Comparison of ENCODE assay signal across 10 mouse cellular contexts in the genomic region with DNA sequence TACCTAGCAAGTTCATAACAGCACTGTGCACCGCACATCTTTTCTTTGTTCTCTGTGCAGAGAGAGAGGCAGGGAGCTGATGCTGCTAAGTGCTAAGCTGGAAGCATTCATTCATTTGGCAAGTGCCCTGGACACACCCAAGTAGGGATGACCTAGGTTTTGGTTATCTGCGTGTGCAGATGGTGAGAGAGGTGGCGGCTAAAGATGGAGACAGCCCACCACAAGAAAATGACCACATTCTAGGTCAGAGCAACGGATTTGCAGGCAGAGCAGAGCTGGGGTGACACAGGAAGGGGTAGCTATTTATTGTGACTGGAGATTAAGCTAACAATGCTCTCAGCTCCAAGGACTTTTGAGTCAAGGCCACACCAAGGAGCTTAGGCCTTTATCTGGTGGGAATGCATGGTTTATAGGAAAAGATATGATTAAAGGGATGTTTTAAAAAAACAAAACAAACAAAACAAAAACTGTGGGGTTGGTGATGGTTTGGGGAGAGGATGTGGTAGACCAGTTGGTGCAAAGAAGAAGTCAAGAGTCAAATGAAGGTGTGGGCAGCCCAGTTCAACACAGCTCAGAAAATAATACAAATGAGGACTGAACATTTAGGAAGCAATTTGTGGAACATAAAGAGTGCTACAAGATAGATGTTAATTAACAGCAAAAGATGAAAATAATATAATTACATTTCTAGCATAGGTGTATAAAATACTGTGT. TPM values are rescaled to one million over a fixed set of nuclear protein-coding genes. Genes with fewer than 3 reads are reported as not detected.
DNase-seq lines count a peak whose midpoint lies in the region; ATAC-seq lines count a peak whose summit lies in the region.
"Had no signal": no experiment of that assay in that cellular context is flagged by ENCODE, and none has a peak within 500 bp of the region (broad histone marks: within the 10 kb centered on the region; RNA-seq: fewer than 3 reads in every experiment).

No protein-coding gene starts in this region.

- H3K4me1 ChIP-seq in midbrain, embryonic 10.5 days: peaks cover 59% of the 10 kb centered on the region
- peaks cover 38% of the 10 kb centered on the region for H3K4me1 ChIP-seq in midbrain, embryonic 15.5 days
- peaks cover 21% of the 10 kb centered on the region for H3K4me1 ChIP-seq in hindbrain, embryonic 16.5 days (ENCODE audit: control insufficient read depth, insufficient read depth, low read depth, low read length)

- H3K9me3 ChIP-seq in midbrain, embryonic 10.5 days (replicated peaks): no peaks in the 10 kb centered on the region
- no peaks in the 10 kb centered on the region for H3K9me3 ChIP-seq in midbrain, embryonic 15.5 days
- H3K9me3 ChIP-seq in hindbrain, embryonic 16.5 days (ENCODE audit: control insufficient read depth, low read length): no peaks in the 10 kb centered on the region
- H3K9me3 ChIP-seq: neural tube, embryonic 13.5 days had no signal

- H3K4me2 ChIP-seq in midbrain, embryonic 15.5 days: no peak overlapping the region
- H3K4me2 ChIP-seq in hindbrain, embryonic 16.5 days (ENCODE audit: low read length): no peak overlapping the region
- H3K4me2 ChIP-seq: neural tube, embryonic 13.5 days had no signal

- peaks cover 22% of the 10 kb centered on the region for H3K36me3 ChIP-seq in midbrain, embryonic 10.5 days
- no peaks in the 10 kb centered on the region for H3K36me3 ChIP-seq in midbrain, embryonic 15.5 days (replicated peaks)
- H3K36me3 ChIP-seq in hindbrain, embryonic 16.5 days (ENCODE audit: control insufficient read depth, insufficient read depth, low read length): no peaks in the 10 kb centered on the region
- H3K36me3 ChIP-seq: neural tube, embryonic 13.5 days had no signal

- no peak overlapping the region for H3K4me3 ChIP-seq in midbrain, embryonic 10.5 days
- H3K4me3 ChIP-seq in midbrain, embryonic 15.5 days: no peak overlapping the region
- no peak overlapping the region for H3K4me3 ChIP-seq in hindbrain, embryonic 16.5 days (ENCODE audit: low read length)
- H3K4me3 ChIP-seq: left cerebral cortex, adult 2 months; neural tube, embryonic 13.5 days had no signal

- H3K27ac ChIP-seq in midbrain, embryonic 10.5 days (replicated peaks): peak overlapping the region; percentile 17; the same call in 1 of the 2 replicates
- no peak overlapping the region for H3K27ac ChIP-seq in midbrain, embryonic 15.5 days
- H3K27ac ChIP-seq in hindbrain, embryonic 16.5 days (ENCODE audit: low read depth, low read length): no peak overlapping the region
- H3K27ac ChIP-seq: left cerebral cortex, adult 2 months; neural tube, embryonic 13.5 days had no signal

- intact Hi-C loops in left cerebral cortex, postnatal 4 days (cut with DNase I): no loop called here

- WGBS in midbrain, embryonic 10.5 days: 68% methylated on average over 4 of the region's 4 CpGs
- WGBS in midbrain, embryonic 15.5 days: 73% methylated on average over 4 of the region's 4 CpGs
- WGBS in hindbrain, embryonic 16.5 days: 84% methylated on average over 4 of the region's 4 CpGs

- ATAC-seq in midbrain, embryonic 15.5 days (replicated peaks): no peak
- ATAC-seq in hindbrain, embryonic 16.5 days: no peak

- H3K27me3 ChIP-seq in midbrain, embryonic 10.5 days (ENCODE audit: low read depth, poor library complexity, severe bottlenecking): peaks cover 27% of the 10 kb centered on the region
- H3K27me3 ChIP-seq in midbrain, embryonic 15.5 days (replicated peaks): no peaks in the 10 kb centered on the region
- H3K27me3 ChIP-seq in hindbrain, embryonic 16.5 days (replicated peaks; ENCODE audit: control insufficient read depth, insufficient read depth, low read length): no peaks in the 10 kb centered on the region
- H3K27me3 ChIP-seq: neural tube, embryonic 13.5 days had no signal

- no peak for DNase-seq in midbrain, embryonic 10.5 days (ENCODE audit: low spot score)
- peak; percentile 89 for DNase-seq in c-Kit-negative CD71-positive TER-119-positive erythroid progenitor cells, embryonic 14.5 days (ENCODE audit: low read depth, low spot score)
- peak; percentile 84 for DNase-seq in liver
- peak; percentile 74 to 78 for DNase-seq in spleen, postnatal 4 days (ENCODE audit: low spot score in 2 of 2)
- DNase-seq in left cerebral cortex, postnatal 4 days: no peak
- DNase-seq: adrenal gland, postnatal 25 days had no signal

- H3K9ac ChIP-seq in midbrain, embryonic 15.5 days: no peak overlapping the region
- H3K9ac ChIP-seq in hindbrain, embryonic 16.5 days (ENCODE audit: low read depth, low read length): no peak overlapping the region
- H3K9ac ChIP-seq: neural tube, embryonic 13.5 days had no signal

RNA-seq across cellular contexts. Expression of gene Nrip1, which starts 49.9 kb away (rescaled TPM):
- 31.9 and 40.0 TPM in 2 replicates for polyA plus RNA-seq in midbrain, embryonic 10.5 days (2016; fragmentation: Nextera tagmentation; extraction: Ambion mirVana)
- polyA plus RNA-seq in midbrain, embryonic 15.5 days (2015; fragmentation: Nextera tagmentation; extraction: Ambion mirVana): 34.8 and 38.3 TPM in 2 replicates
- 29.0 and 30.4 TPM in 2 replicates for polyA plus RNA-seq in hindbrain, embryonic 16.5 days (2015; fragmentation: Nextera tagmentation; extraction: Ambion mirVana)
- total RNA-seq in left cerebral cortex, postnatal 4 days (2021): 10 to 100 TPM; 94.0 to 98.7 TPM

Comparison
In these comparisons a context has a peak if more than half of its experiments do, and no peak if none do; other contexts are left out.
1. DNase-seq: peak in c-Kit-negative CD71-positive TER-119-positive erythroid progenitor cells, embryonic 14.5 days (single experiment), liver (single experiment) and spleen, postnatal 4 days (2 of 2); none in midbrain, embryonic 10.5 days (single experiment) and left cerebral cortex, postnatal 4 days (single experiment).